Mouse (Mus musculus) urinary bladder, adult 18-20 months (tissue): ENCODE results near the gene Kcns3.

Experiments
- DNase-seq, 2 experiments: peaks; one replicate each; pipeline ENCODE4 v3.0.0; 2022; ENCODE audit warnings: low spot score in 2 of 2, mixed read lengths in 2 of 2

Kcns3 gene

GRCm38 (mm10) chr12:11151015-11151414 lies at the start of gene Kcns3:
TSS of gene Kcns3 (minus strand) at chr12:11151056.
- no peak for DNase-seq

GRCm38 (mm10) chr12:11198551-11198950 lies 47.7 kb upstream of the Kcns3 start:
- DNase-seq = no peak

GRCm38 (mm10) chr12:11198026-11198425 lies 47.2 kb upstream of the Kcns3 start:
- no peak for DNase-seq

DNA sequence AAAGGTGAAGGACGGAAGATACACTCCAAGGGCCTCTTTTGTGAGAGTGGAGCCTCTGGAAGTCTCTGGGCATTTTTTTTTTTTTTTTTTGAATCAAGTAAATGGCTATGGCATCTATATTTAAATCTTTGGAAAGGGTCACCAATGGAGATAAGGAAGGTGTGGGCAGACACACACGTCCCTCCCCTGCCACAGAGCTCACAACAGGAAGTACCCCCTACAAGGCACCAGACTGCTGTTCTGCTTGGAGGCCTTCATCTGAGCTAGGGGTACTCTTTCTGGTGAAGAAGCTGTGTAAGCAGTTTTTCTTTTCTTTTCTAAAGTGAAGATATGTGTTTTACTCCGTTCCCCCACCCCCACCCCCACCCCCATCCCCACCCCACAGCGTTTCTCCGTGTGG lies 46.0 kb upstream of the Kcns3 start:
- no peak for DNase-seq

DNA sequence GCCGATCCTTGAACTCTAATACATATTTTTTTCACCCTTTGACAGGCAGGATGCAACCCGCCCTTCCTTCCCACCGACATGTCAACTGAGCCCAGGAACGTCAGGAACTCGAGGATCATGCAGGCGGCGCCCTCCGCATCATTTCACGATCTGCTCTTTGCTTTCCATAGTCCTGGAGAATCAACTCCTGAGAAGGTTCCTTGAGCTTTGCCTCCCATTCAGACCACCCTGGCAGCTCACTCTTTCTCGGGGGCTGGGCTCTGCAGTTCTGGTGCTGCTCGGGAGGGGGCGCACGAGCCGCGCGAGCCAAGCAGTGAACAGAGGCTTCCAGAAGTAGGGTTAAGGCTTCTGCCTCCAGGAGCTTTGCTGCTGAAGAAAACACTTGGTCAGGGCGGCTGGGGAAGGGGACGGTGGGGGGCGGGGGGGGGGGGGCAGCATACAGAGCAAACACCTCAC lies 45.3 kb upstream of the Kcns3 start:
- peak; percentile 43 to 65 for DNase-seq

DNA sequence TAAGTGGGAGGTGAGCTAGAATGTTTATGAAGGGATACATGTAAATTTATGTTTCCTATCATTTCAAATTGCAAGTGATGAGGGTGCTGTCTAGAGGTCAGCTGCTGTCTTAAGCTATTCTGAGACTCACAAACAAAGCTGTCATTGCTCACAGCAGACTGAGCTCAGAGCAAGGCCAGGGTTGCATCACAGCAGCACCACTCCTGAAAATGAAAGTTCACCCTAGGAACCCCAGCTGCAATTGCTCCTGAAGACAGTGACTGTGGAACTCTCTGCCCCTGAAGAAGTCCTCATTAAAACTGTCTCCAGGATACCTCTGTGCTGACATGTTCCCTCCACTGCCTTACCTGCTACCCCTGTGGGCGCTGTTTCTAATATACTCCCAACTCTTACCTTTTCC lies 44.2 kb upstream of the Kcns3 start:
- no peak for DNase-seq

- peak; percentile 64 to 66 for DNase-seq
Observed at GRCm38 (mm10) chr12:11178486-11179154, 27.8 kb upstream of the Kcns3 start.

GRCm38 (mm10) chr12:11177408-11178394 lies 26.8 kb upstream of the Kcns3 start:
- DNase-seq = no peak

GRCm38 (mm10) chr12:11158670-11159069 lies 7.8 kb upstream of the Kcns3 start:
- DNase-seq = no peak

DNA sequence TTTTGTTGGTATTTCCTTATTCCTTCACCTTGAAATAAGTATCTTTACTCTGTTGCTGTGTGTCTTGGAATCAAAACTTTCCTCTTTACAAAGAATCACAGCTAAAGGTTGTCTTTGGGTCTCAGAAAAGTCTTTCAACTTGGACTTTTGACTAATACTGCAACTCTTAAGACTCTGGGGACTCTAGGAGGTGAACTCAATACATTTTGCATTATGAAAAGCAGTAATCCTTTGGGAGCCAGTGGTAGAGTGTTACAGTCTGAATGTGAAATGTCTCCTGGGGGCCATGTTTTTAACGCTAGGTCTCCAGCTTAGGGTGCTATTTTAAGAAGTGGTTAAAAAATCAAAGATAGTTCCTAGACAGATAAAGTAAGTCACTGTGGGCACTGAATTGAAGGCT lies 4.3 kb upstream of the Kcns3 start:
- DNase-seq = no peak

GRCm38 (mm10) chr12:11153587-11153986 lies 2.7 kb upstream of the Kcns3 start:
- DNase-seq = no peak

- peak; percentile 14 to 38 for DNase-seq
Observed at GRCm38 (mm10) chr12:11150192-11150935, 492 bp downstream of the Kcns3 start.

DNA sequence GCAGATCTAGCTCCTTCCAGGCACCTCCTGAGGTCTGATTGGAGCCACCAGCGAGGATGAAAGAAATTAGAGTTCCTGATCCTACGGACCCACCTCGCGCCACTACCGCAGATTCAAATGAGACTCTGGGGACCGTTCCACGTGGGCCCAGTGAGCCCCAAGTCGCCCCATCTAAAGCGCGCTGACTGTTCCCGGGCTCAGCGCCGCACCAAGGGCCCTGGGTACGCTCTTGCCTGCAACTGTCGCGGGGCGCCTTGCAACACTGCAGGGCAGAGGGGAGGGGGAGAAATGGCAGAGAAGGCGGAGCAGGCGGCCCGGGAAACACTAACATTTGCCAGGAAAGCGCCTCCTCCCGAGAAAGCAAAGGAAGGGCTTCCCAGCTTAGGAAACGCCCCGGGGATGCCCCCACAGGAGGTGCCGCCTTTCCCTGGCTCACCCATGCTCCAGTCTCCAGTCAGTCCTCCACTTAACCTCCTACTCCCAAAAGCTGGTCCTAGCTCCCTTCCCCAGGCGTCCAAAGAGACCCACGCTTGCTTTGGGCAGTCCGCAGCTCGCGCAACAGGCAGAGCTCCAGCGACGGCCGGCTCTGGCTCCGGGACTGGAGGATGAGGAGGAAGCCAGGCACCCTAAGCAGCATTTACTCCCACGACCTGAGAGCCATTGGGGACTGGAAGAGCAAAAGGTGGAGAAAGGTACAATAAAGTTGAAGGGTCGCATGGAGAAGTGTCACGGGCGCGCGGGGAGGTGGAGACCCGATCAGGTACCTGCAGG lies 1.2 kb downstream of the Kcns3 start:
- DNase-seq = peak; percentile 20 to 30

DNA sequence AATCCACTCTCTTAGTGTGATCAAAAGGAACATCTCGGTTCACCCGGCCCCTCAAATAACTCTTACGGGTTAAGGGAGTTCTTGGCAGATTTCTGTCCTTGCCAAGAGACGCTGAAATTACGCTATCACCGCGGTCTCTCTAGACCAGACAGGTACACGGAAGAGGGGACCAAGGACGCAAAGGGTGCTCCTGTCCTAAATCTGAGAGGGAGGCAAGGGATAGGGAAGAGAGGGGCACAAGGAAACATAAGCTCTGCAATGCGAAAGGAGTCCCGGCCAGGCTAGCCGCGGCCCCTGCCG lies 1.8 kb downstream of the Kcns3 start:
- no peak for DNase-seq

GRCm38 (mm10) chr12:11144894-11145293 lies 6.0 kb downstream of the Kcns3 start:
- DNase-seq = no peak

- DNase-seq = no peak
Observed at GRCm38 (mm10) chr12:11132418-11132817, 18.4 kb downstream of the Kcns3 start.

DNA sequence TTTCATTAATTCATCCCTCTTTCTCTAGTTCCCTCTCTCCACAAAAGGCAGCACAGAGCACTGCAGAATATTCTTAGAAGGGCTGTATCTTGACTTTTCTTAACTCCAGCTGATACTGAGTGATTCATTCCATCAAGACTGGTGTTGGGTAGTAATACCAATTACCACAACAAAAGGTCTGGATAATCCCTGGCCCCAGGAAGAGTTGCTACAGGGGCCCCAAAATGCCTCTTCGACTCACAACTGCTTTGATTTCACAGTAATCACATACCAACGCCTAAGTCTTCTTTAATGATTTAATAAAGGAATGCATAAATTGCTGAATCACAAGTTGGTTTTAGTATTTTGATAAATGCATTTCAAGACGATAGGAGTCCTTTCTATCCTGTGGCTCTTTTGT lies 21.7 kb downstream of the Kcns3 start:
- DNase-seq = no peak

DNA sequence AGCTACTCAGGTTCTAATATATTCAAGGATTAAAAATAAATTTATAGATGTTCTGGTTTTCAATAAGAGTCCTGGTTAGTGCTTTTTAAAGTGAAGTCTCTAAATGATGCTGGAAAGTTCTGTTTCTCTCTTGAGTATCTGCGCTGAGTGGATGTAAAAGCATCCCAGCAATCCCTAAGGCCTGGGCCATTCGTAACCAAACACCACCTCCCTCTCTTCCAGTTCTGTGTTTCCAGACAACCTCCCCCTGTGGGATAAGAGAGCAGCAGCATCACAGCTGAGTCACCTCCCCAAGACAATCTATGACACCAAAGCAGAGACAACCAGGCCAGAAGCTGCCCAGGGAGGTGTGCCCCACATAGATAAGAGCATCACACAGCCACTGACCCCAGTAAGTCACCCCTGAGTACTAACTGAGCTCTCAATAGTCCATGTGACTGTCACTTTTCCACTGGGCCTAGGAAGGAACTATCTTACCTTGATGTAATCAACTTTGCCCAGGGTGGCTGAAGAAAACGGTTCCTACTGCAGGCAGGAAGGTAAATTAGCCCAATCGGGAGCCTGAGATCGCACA lies 24.6 kb downstream of the Kcns3 start:
- no peak for DNase-seq

DNA sequence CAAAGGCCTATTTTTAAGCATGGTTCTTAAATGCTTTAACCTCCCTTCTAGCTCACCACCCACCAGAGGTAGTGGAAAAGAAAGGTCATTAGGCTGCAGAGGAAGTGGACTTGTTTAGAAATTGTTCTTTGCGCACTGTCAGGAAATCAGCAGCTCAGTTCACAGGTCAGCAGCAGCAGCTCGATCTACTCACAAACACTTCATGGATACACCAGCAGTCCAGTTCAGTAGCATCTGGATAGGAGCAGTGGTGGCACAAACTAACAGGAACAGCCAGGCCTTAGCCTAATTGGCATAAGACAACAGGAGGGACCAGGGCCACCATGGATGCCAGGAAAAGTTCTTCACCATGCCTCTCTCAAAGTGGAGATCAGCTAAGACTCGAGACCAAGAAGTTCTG lies 49.3 kb downstream of the Kcns3 start:
- DNase-seq = no peak

GRCm38 (mm10) chr12:11088626-11089372 lies 62.1 kb downstream of the Kcns3 start:
- DNase-seq = no peak
